Mouse (Mus musculus) central nervous system, embryonic 14 days (tissue): ENCODE measurements around the gene Prm1. TPM values are rescaled to one million over a fixed set of nuclear protein-coding genes. Genes with fewer than 3 reads are reported as not detected.

Experiments
- polyA plus RNA-seq: library from polyadenylated mRNA; depleted of rRNA; stranded (reverse); fragments of >200 nt; gene quantifications from 2 replicates; pipeline ENCODE4 v1.2.3, GENCODE M21; 2012; rRNA removed

Gene Prm1
- polyA plus RNA-seq = not detected in 2 replicates

DNA sequence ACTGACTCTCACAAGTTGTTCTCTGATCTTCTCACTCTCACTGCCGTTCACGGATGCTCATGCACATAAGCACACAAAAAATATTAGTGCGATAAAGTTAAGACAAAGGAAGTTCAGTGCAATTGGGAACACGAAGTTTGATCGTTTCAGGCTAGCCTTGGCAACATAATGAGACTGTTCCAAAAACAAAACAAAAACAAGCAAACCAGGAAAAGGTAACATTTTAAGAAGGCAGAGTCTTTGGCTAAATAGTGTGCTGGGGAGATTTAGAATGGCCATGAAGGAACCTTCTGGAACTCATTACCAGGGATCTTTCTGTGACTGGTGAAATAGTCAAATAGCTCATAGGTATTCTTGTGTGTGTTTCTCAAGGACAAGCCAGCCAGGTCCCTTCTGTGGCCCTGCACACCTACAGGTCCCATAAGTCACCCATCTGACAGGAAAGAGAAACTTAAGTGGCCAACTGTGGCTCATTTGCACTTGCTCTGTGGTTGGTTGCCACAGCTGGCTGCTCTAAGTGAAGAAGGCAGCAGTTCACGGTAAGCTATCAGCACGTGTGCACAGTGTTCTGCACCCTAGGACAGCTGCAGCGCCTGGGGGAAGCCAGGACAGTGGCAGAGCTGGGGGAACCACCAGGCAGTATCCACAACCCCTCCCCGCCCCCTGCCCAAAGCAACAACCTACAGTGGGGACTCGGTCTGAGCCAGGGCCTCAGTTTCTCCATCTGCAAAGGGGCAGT is at the start of gene Prm1:
TSS of gene Prm1 (minus strand) at position 51 of the 739 bp plus-strand sequence.

DNA sequence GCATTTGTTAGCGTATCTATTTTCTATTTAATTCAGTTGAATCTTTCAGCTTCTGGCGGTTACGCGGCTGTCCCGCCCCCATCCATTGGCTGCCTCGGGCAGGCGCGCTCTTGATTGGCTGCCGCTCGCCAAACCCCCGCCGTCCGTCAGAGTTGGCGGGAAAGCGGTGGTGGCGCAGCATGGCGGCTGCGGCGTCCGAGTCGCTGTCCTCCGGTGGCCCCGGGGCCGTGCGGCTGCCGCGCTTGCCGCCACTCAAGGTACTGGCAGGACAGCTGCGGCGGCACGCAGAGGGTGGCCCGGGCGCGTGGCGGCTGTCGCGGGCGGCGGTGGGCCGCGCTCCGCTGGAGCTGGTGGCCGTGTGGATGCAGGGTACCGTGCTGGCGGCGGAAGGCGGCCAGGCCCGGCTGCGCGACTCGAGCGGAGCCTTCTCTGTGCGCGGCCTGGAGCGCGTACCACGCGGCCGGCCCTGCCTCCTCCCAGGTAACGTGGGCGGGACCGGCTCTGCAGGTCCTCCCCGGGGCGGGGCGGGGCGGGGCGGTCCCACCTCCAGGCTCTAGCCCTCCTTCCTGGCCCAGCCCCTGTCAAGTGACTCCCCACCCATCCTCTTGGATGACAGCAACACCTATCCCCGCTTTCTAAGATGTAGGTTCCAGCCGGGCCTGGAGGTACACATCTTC is 29.4 kb upstream of the Prm1 start, which contains the start of gene Rmi2:
TSS of gene Rmi2 (plus strand) at position 149 of the 677 bp plus-strand sequence.

DNA sequence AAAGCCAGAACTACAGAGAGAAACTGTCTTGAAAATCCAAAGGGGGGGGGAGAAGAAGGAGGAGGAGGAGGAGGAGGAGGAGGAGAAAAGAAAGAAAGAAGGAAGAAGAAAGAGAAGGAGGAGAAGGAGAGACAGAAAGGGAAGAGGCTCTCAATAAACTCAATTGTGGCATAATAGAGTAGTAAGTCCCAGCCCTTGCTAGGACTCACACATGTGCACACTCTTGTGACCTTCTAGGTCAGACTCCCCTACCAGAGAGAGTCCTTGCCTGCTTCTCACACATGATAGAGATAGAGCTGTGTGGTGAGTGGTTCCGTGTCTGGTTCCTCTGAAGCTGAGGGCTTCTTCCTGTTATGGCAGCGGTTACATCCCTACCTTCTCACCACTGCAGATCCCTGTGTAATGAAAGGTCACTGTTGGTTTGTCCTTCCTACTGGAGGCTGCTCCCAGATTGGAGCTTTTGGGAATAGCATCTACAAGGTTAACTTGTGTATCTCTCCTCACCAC is 7.3 kb upstream of the Prm1 start, which contains the start of gene Gm11172:
TSS of gene Gm11172 (plus strand) at position 51 of the 507 bp plus-strand sequence.

DNA sequence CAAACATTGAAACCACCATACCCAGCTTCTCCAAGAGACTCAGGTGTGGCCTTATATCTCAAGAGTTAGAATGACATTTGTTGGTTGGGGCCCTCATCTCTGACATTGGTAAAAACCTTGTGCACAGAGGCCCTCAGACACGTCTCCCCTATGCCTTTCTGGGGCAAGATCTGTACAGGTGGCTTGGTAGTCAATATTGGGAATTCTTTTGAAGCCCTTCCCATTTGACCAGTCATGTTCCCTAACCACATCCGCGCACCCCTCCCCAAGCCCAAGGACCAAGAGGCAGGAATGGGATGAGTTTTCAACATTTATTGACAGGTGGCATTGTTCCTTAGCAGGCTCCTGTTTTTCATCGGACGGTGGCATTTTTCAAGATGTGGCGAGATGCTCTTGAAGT is 9.6 kb downstream of the Prm1 start, which contains the start of gene Prm2:
TSS of gene Prm2 (minus strand) at position 101 of the 400 bp plus-strand sequence.

GRCm38 (mm10) chr16:10790702-10791101 is 14.9 kb downstream of the Prm1 start, which contains the start of gene Prm3:
TSS of gene Prm3 (minus strand) at chr16:10790914.

DNA sequence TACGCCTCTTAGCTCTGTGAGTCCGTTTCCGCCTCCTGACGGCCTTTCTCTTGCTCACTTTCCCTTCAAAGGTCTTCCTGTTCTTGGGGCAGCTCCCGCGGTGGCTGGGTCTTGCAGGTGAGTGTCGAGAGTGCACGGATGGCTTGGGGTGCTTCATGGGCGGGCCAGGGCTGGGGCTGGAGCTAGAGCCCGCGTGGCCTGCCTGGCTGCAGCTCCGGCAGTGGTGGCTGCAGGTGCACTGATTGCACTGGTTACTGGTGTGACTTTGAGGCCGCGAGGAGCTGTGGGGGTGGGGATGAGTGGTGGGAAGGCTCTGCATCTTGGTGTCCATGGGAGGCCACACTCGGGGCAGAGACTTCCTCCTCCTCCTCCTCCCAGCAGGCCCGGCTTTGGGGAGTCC is 17.4 kb downstream of the Prm1 start, which contains the start of gene Tnp2:
TSS of gene Tnp2 (minus strand) at position 390 of the 400 bp plus-strand sequence.

GRCm38 (mm10) chr16:10785371-10786231 is 20.0 kb downstream of the Prm1 start, which contains the start of gene Socs1:
TSS of gene Socs1 (minus strand) at chr16:10785536.

Other genes starting within 250 kb of the Prm1 start
- gene Socs1, start 20.3 kb downstream of the Prm1 start, polyA plus RNA-seq = 1.8 and 3.9 TPM in 2 replicates
- not detected in 2 replicates for gene Tnp2, start 17.2 kb downstream of the Prm1 start, polyA plus RNA-seq
- not detected in 2 replicates for gene Prm3, start 14.9 kb downstream of the Prm1 start, polyA plus RNA-seq
- gene Prm2, start 9.7 kb downstream of the Prm1 start, polyA plus RNA-seq = not detected in 2 replicates
- not detected in 2 replicates for gene Gm11172, start 7.1 kb upstream of the Prm1 start, polyA plus RNA-seq
- 3.1 TPM in 2 replicates for gene Rmi2, start 29.2 kb upstream of the Prm1 start, polyA plus RNA-seq